Mouse (Mus musculus) heart, postnatal 0 days (tissue): ENCODE measurements around the gene Cd72. TPM values are rescaled to one million over a fixed set of nuclear protein-coding genes. Genes with fewer than 3 reads are reported as not detected.

Source experiments
- ATAC-seq: fragments of 200-750 bp; cut with Nextera tagmentation; 2 replicates; pipeline ENCODE4 v1.8.0; 2017; ENCODE audit warnings: low read depth, moderate number of reproducible peaks, moderate library complexity; ENCODE audit not compliant: insufficient read depth
- DNase-seq: peaks from one replicate; pipeline ENCODE4 v3.0.0-alpha.2; 2016; ENCODE audit warnings: low spot score
- H3K27ac ChIP-seq: fragments of 300-500 bp; sonication (generic); 2 replicates; pipeline ENCODE4 v1.5.1; 2014; ENCODE audit warnings: low read depth, mild to moderate bottlenecking
- H3K27me3 ChIP-seq: fragments of 300-500 bp; sonication (generic); 2 replicates; pipeline ENCODE4 v1.6.1; 2014; ENCODE audit warnings: low read length, mixed read lengths; ENCODE audit not compliant: control insufficient read depth, insufficient read depth
- H3K36me3 ChIP-seq: fragments of 300-500 bp; sonication (generic); replicated peaks from 2 replicates; pipeline ENCODE4 v1.6.1; 2014; ENCODE audit warnings: low read length, mixed read lengths; ENCODE audit not compliant: control insufficient read depth, insufficient read depth
- H3K4me1 ChIP-seq: fragments of 300-500 bp; sonication (generic); 2 replicates; pipeline ENCODE4 v1.6.1; 2014; ENCODE audit warnings: antibody characterized with exemption; ENCODE audit not compliant: control insufficient read depth, insufficient read depth
- H3K4me2 ChIP-seq: fragments of 300-500 bp; sonication (generic); 2 replicates; pipeline ENCODE4 v1.6.1; 2014; ENCODE audit warnings: low read depth, mild to moderate bottlenecking, low read length, moderate library complexity
- H3K4me3 ChIP-seq: fragments of 300-500 bp; sonication (generic); 2 replicates; pipeline ENCODE4 v1.5.1; 2014; ENCODE audit warnings: low read depth, low read length
- H3K9ac ChIP-seq: fragments of 300-500 bp; sonication (generic); replicated peaks from 2 replicates; pipeline ENCODE4 v1.6.1; 2014; ENCODE audit warnings: low read depth, low read length, mixed read lengths
- H3K9me3 ChIP-seq: fragments of 300-500 bp; sonication (generic); replicated peaks from 2 replicates; pipeline ENCODE4 v1.6.1; 2016; ENCODE audit warnings: low read length; ENCODE audit not compliant: control insufficient read depth
- CTCF ChIP-seq: IDR thresholded peaks from 2 replicates; pipeline ENCODE4 v1.5.1; 2016; ENCODE audit warnings: antibody characterized with exemption, control low read depth, low read depth
- EP300 ChIP-seq: IDR thresholded peaks from 2 replicates; pipeline ENCODE4 v1.6.1; 2016; ENCODE audit warnings: antibody characterized with exemption, low read depth
- WGBS: fragments of 180-500 bp; shearing (Covaris S2); extraction: QIAGEN DNeasy Blood & Tissue Kit; methylation state at CpG from one replicate; pipeline ENCODE4 v1.1.7; 2014; 5-methylcytosine and 5-hydroxymethylcytosine counted together
- polyA plus RNA-seq: library from polyadenylated mRNA; unstranded; fragments of >200 nt; fragmentation: Nextera tagmentation; extraction: Ambion mirVana; gene quantifications from 2 replicates; pipeline ENCODE4 v1.2.1, GENCODE M21; 2015
- total RNA-seq: library from RNA; depleted of rRNA; stranded (reverse); fragments of >200 nt; gene quantifications from 2 replicates; pipeline ENCODE4 v1.2.3, GENCODE M21; 2014; ENCODE audit warnings: low replicate concordance

Cd72 gene
- total and polyA plus RNA-seq, 2 experiments from 2014 or later = 0.08 to 3.4 TPM

DNA sequence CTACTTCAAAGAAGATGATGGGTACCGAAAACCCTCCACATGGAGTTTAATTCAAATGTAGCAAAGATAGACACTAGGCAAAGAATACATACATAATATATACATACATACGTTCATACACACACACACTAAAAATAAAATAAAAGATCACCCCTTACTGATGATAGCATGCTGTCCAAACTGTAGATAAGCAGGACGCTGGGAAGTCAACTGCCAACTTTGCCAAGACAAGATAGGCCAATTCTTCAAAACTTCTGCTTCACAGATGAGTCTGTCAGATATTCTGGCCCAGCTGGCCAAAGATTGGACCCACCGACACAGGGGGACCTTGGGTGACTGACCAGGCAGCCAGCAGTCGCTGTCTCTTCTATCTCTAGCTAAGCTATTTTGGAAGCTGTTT, 8.7 kb upstream of the Cd72 start:
- ATAC-seq (no peak), DNase-seq (no peak)
- H3K9ac ChIP-seq = no peak overlapping the region
- 74% methylated on average over 5 of the region's 5 CpGs for WGBS
- H3K36me3 ChIP-seq = no peaks in the 10 kb centered on the region
- H3K4me2 ChIP-seq = no peak overlapping the region
- H3K4me3 ChIP-seq = no peak overlapping the region
- TF ChIP-seq CTCF (no peak), EP300 (no peak)
- H3K27ac ChIP-seq = no peak overlapping the region
- H3K27me3 ChIP-seq = no peaks in the 10 kb centered on the region
- no peaks in the 10 kb centered on the region for H3K9me3 ChIP-seq
- H3K4me1 ChIP-seq = no peaks in the 10 kb centered on the region

DNA sequence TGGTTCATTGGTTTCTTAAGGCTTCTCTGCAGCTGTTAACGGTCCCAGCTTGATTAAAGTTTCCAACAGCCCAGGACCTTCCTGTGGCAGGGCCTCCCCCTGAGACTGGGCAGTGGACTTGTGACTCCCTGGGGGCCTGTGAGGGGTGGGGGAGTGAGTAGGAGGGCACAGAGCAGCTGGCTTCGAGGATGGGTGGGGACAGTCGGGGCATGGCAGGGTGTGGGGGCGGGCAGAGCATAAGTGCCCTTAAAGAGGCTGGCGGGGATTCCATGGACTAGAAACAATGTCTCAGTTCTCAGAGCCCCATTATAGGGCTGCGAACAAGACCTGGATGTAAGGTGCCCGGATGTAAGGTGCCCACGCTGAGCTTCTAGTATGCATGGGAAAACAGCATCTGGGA, 2.7 kb upstream of the Cd72 start:
- Histone ChIP-seq H3K4me1 (peaks cover 7% of the 10 kb centered on the region; the same call in 1 of the 2 replicates), H3K4me3 (no peak overlapping the region), H3K27ac (no peak overlapping the region), H3K36me3 (no peaks in the 10 kb centered on the region), H3K27me3 (peaks cover 37% of the 10 kb centered on the region), H3K4me2 (no peak overlapping the region), H3K9me3 (no peaks in the 10 kb centered on the region), H3K9ac (no peak overlapping the region)
- TF ChIP-seq CTCF = no peak
- no peak for TF ChIP-seq EP300
- WGBS = 22% methylated on average over 8 of the region's 8 CpGs
- ATAC-seq = no peak
- no peak for DNase-seq

DNA sequence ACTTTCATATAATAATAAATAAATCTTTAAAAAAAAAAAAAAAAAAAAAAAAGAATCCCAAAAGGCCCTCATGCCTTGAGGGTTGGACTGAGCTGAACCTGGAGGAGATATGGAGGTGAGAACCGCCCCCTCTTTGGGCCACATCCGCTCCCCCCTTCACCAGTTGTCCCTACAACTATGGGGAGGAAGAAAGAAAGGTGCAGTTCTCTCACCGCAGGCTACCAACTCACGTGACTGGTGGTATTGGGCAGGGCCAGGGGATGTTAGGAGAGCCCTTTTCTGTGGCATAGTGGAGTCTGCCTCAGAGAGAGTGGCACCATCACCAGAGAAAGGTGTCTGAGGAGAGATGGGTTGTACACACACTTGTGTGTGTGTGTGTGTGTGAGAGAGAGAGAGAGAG, 2.0 kb upstream of the Cd72 start:
- Histone ChIP-seq H3K4me1 (peaks cover 9% of the 10 kb centered on the region; the same call in 1 of the 2 replicates), H3K4me3 (no peak overlapping the region), H3K9ac (no peak overlapping the region), H3K4me2 (no peak overlapping the region), H3K27ac (no peak overlapping the region), H3K36me3 (no peaks in the 10 kb centered on the region), H3K9me3 (no peaks in the 10 kb centered on the region), H3K27me3 (peaks cover 44% of the 10 kb centered on the region)
- TF ChIP-seq EP300 = no peak
- DNase-seq (no peak), ATAC-seq (no peak)
- WGBS = 32% methylated on average over 4 of the region's 4 CpGs

DNA sequence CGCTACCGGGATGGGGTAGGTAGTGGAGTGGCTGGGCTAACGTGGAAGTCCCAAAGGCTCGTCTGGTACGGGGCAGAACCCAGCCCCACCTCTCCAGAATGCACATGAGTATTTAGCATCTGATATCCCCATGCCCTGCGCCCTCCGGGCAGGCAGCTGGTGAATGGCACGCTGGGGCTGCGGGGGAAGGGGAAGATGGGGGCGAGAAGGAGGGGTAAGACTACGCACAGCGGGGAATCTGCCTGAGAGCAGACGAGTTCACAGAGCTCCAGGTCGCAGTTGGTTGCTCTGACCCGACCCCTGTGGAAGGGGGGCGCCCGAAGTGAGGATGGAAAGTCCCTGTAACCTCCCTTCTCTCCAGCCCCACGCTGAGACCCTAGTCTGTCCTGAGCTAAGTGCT, 1.0 kb downstream of the Cd72 start:
- 0 out of 2 replicates have a peak, but pooled peaks cover under 1% of the 10 kb centered on the region for H3K36me3 ChIP-seq
- peak overlapping the region; percentile 57 for H3K4me2 ChIP-seq
- no peak overlapping the region for H3K9ac ChIP-seq
- WGBS = 3% methylated on average over 18 of the region's 18 CpGs
- peaks cover 9% of the 10 kb centered on the region; the same call in 1 of the 2 replicates for H3K4me1 ChIP-seq
- no peak for ATAC-seq
- no peak overlapping the region for H3K27ac ChIP-seq
- peak overlapping the region; percentile 30 for H3K4me3 ChIP-seq
- peaks cover 48% of the 10 kb centered on the region for H3K27me3 ChIP-seq
- no peak for DNase-seq
- no peaks in the 10 kb centered on the region for H3K9me3 ChIP-seq
- TF ChIP-seq EP300 (no peak), CTCF (no peak)

DNA sequence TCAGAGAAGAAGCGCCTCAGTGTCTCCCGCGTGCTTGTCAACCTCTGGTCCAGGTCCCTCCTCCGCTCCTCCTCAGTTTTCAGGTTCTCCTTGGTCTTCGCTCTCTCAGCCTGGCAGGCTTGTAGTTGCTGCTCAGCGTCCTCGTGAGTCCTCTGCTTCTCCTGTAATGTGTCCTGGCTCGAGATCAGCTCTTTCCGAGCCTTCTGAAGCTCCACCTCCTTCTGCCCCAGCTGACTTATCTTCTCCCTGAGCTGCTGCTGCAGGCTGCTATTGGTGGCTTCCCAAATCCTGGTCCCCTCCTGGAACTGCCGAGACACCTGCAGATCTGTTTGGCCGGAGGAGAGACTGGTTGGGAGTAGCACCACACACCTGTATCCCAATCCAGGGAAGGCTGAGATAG, 2.1 kb downstream of the Cd72 start:
- Histone ChIP-seq H3K4me1 (peaks cover 9% of the 10 kb centered on the region; the same call in 1 of the 2 replicates), H3K4me3 (no peak overlapping the region), H3K9me3 (no peaks in the 10 kb centered on the region), H3K27me3 (peaks cover 46% of the 10 kb centered on the region), H3K9ac (no peak overlapping the region), H3K27ac (no peak overlapping the region), H3K4me2 (no peak overlapping the region), H3K36me3 (peaks cover 12% of the 10 kb centered on the region)
- no peak for DNase-seq
- TF ChIP-seq EP300 (no peak), CTCF (no peak)
- ATAC-seq = no peak
- 34% methylated on average over 11 of the region's 11 CpGs for WGBS

DNA sequence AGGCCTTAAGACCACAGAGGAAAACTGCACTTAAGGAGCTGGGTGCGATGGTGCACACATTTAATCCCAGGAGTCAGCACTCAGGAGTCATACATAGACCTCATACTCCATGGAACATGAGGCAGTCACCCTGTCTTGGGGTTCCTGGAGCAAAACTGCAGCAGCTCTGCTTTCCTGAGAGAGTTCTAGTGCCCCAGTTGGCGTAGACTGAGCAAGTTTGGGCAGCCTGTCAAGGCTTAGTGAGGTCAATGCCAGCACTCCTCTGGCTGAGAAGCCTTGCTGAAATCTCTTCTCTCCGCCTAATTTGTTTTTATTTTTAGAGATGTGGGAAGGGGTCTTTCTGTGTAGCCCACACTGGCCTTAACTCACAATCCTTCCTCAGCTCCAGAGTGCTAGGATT, 5.9 kb downstream of the Cd72 start:
- ATAC-seq = no peak
- Histone ChIP-seq H3K4me1 (peaks cover 13% of the 10 kb centered on the region; the same call in 1 of the 2 replicates), H3K27ac (no peak overlapping the region), H3K36me3 (peaks cover 37% of the 10 kb centered on the region), H3K9ac (no peak overlapping the region), H3K27me3 (peaks cover 25% of the 10 kb centered on the region), H3K9me3 (no peaks in the 10 kb centered on the region), H3K4me2 (no peak overlapping the region), H3K4me3 (no peak overlapping the region)
- no peak for TF ChIP-seq CTCF
- no peak for TF ChIP-seq EP300
- DNase-seq = no peak
- WGBS = 80% methylated on average over 3 of the region's 3 CpGs
